Mouse (Mus musculus) megakaryocyte, embryonic 14.5 days (primary cell): ENCODE data around the gene Crygn. TPM values are rescaled to one million over a fixed set of nuclear protein-coding genes. Genes with fewer than 3 reads are reported as not detected.

Experiments
- H3K27me3 ChIP-seq: replicated peaks from 2 replicates; pipeline ENCODE3; 2012; ENCODE audit warnings: inconsistent platforms
- H3K36me3 ChIP-seq: replicated peaks from 2 replicates; pipeline ENCODE3; 2012; ENCODE audit warnings: low read length, inconsistent platforms, mixed read lengths
- H3K4me1 ChIP-seq: 2 replicates; pipeline ENCODE4 v1.6.1; 2012; ENCODE audit warnings: inconsistent platforms
- H3K4me3 ChIP-seq: replicated peaks from 2 replicates; pipeline ENCODE3; 2012; ENCODE audit warnings: moderate library complexity, mild to moderate bottlenecking, inconsistent platforms
- H3K9me3 ChIP-seq: 2 replicates; pipeline ENCODE4 v1.6.1; 2012; ENCODE audit warnings: inconsistent platforms
- FLI1 ChIP-seq: IDR thresholded peaks from 2 replicates; pipeline ENCODE4 v1.6.1; 2012; ENCODE audit warnings: low read length, inconsistent platforms, mixed read lengths
- GATA1 ChIP-seq: IDR thresholded peaks from 3 replicates; pipeline ENCODE4 v1.6.1; 2012; ENCODE audit warnings: mixed read lengths, low read length, inconsistent platforms, borderline replicate concordance
- polyA plus RNA-seq: library from polyadenylated mRNA; stranded (reverse); fragments of >175 nt; gene quantifications from 2 replicates; pipeline ENCODE4 v1.2.3, GENCODE M21; 2012; ENCODE audit warnings: low replicate concordance; ENCODE audit not compliant: insufficient read depth

The Crygn gene
- polyA plus RNA-seq, 1 experiment, result not detected

DNA sequence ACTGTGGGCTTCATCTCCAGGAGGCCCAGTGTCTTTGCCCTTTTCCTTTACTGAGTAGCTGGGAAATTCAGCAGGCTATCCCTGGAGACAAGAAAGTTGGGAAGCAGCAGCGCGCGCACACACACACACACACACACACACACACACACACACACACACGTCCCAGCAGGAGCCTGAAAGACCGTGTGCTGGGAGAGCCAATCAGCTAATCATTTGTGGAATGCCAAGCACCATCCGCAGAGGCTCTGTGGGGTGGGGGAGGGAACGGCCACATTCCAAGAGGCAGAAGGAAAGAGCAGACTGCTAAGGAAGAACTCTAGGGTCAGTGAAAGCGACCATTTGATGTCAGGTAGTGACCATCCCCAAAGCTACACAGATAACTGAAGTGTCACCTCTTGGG lies 24.7 kb downstream of the Crygn start:
- H3K4me1 ChIP-seq, result peaks cover 36% of the 10 kb centered on the region
- TF ChIP-seq FLI1 (no peak), GATA1 (no peak)
- H3K27me3 ChIP-seq, result peaks cover 58% of the 10 kb centered on the region

DNA sequence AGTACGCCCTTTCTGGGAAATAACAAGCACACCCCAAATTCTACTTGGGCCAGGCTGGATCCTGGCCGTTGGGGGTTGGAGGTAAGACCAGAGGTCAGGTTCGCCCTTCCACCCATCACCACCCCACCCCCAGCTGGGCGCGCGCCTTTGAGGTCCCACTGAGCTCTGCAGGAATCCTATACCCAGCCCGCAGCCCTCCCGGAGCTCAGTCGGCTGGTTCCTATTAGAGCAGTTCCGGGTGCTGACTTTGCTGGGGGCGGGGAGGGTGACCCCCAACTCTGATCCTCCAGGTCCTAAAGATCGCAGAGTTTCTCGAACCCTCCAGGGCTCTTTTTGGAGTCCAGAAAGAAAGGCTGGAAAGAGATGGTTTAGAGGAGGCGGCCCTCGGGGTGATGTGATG lies 26.8 kb downstream of the Crygn start:
- Histone ChIP-seq H3K4me1 (peaks cover 38% of the 10 kb centered on the region), H3K4me3 (no peak overlapping the region), H3K36me3 (no peaks in the 10 kb centered on the region), H3K27me3 (peaks cover 67% of the 10 kb centered on the region), H3K9me3 (peaks cover 17% of the 10 kb centered on the region)
- TF ChIP-seq FLI1 (no peak), GATA1 (no peak)

More for the DNA sequence above, 24.7 kb downstream of the Crygn start:
- H3K36me3 ChIP-seq, result no peaks in the 10 kb centered on the region
- peaks cover 17% of the 10 kb centered on the region for H3K9me3 ChIP-seq
- no peak overlapping the region for H3K4me3 ChIP-seq

DNA sequence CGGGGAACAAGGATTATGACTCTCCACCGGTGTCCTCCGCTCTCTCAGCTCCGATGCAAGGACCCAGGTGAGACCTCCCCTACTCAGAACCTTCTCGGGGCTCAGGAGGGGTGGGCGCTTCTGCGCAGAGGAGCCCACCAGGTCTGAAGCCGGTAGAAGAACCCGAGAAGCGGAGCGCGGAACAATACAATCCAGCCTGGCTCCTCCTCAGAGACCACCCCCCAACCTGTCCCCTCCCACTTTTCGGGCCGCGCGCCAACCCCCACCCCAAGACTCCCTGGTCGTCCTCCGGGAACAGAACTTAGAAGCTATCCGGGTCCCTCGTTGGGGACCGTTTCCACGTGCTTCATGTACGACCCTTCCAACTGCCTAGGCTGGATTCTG lies 27.3 kb downstream of the Crygn start, which contains the start of gene Wdr86:
Gene Wdr86, minus strand, starts transcription at position 240 of the 384 bp plus-strand sequence.
- H3K4me1 ChIP-seq, result peaks cover 43% of the 10 kb centered on the region
- TF ChIP-seq GATA1, result no peak
- TF ChIP-seq FLI1, result no peak
- no peaks in the 10 kb centered on the region for H3K36me3 ChIP-seq
- peaks cover 72% of the 10 kb centered on the region for H3K27me3 ChIP-seq
- H3K4me3 ChIP-seq, result peak within 1 kb of the TSS; percentile 73
- peaks cover 17% of the 10 kb centered on the region for H3K9me3 ChIP-seq

DNA sequence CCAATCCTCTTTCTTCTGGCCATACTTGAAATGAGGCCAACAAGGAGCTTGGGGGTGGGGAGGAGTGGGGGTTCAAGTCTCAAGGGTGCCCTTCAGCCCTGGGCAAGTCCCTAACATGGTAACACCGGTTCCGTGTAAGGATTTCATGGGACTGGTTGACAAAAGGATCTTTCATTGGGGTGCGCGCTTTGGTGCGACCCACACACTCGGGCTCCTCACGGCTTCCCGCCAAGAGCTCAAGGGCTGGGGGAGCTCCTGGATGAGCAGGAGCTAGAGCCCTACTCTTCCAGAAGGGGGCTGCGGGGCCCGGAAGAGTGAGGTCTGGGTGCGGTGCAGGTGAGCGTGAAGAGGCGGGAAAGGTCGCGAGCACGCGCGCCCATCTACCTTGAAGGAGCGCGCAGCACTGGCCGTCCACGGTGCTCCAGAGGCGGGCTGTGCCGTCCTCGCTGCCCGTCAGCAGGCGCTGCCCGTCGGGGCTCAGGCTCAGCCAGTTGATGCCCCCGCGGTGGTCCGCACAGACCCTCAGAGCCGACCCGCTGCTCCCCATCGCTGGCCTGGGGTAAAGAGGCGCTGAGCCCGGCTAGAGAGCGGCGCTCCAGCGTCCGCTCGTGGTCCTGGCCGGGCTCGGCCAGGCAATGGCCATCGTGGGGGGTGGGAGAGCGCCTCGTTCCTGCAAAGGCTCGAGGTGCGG lies 27.9 kb downstream of the Crygn start:
- H3K4me1 ChIP-seq, result peaks cover 46% of the 10 kb centered on the region
- H3K27me3 ChIP-seq, result peaks cover 76% of the 10 kb centered on the region
- peak overlapping the region; percentile 73 for H3K4me3 ChIP-seq
- H3K9me3 ChIP-seq, result peaks cover 17% of the 10 kb centered on the region
- no peaks in the 10 kb centered on the region for H3K36me3 ChIP-seq
- no peak for TF ChIP-seq FLI1
- no peak for TF ChIP-seq GATA1

DNA sequence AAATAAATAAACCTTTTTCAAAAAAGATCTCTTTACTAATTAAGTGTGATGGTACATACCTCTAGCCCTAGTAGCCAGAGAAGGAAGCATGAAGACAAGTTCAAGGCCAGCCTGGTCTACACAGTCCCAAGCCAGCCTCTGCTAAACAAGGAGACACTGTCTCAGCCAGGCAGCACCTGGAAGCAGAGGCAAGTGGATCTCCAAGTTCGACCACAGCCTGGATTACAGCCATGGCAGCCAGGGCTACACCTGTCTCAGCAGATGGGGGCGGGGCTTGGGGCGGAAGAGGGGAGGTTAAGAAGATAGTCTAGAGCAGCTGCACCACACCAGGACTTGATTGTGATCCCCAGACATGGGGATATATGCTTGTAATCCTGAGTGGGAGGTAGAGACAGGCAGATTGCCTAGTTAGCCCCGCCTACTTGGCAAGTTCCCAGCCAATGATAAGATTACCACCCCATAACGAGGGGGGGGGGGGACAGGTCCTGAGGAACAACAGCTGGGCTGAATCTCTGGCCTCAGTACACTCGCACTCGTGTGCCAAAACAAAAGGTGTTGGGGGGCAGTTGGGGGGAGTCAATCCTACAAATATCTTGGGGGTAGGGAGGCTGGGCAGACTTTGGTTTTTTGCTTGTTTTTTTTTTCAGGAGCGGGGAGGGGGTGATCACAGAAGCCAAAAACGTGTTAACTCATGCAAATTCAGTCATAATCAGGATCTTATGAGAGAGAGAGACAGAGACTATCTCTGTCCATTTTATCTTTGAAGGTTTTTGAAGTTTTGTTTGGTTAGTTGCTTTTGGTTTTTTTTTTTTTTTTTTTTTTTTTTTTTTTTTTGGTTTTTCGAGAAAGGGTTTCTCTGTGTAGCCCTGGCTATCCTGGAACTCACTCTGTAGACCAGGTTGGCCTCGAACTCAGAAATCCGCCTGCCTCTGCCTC lies 30.6 kb downstream of the Crygn start:
- Histone ChIP-seq H3K27me3 (peaks cover 79% of the 10 kb centered on the region), H3K36me3 (no peaks in the 10 kb centered on the region), H3K4me1 (peaks cover 51% of the 10 kb centered on the region), H3K4me3 (no peak overlapping the region), H3K9me3 (peaks cover 17% of the 10 kb centered on the region)
- no peak for TF ChIP-seq FLI1
- no peak for TF ChIP-seq GATA1

DNA sequence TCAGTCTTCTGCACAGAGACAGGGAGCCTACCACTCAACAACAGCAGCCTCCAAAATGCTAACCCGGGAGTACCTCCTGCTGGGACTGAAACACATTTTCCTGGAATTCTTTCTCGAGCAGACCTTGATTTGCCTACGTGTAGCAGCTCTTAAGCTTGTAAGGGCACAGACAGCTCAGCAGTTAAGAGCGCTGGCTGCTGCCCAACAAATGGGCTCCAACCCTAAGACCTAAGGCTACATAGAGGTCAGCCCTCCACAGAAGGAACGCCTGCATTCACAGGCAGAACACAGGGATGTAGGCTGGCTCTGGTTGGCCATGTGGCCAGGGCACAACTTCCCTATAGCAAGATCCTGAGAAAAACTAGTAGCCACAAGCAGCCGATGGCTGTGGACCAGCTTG lies 31.9 kb downstream of the Crygn start:
- Histone ChIP-seq H3K27me3 (peaks cover 72% of the 10 kb centered on the region), H3K9me3 (peaks cover 27% of the 10 kb centered on the region), H3K36me3 (no peaks in the 10 kb centered on the region), H3K4me1 (peaks cover 54% of the 10 kb centered on the region), H3K4me3 (no peak overlapping the region)
- no peak for TF ChIP-seq GATA1
- no peak for TF ChIP-seq FLI1

DNA sequence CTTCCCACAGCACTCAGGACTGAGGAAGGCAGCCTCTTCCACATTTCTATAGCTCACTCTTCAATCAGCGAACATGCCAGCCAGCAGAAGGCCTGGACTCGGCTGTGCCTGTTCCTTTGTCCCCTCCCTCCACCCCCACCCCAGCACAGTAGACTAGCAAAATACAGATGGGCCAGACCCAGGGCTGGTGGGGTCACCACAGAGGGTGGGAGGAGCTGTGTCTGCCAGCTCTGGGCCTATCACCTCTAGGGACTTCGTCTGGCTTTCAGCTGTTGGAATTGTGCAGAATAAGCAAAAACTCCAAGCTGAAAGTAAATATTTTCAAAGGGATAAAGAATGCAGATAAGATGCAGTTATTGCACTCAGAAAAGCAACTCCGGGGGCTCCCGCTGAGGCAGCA lies 33.0 kb downstream of the Crygn start:
- H3K4me1 ChIP-seq, result peaks cover 49% of the 10 kb centered on the region
- H3K4me3 ChIP-seq, result no peak overlapping the region
- TF ChIP-seq GATA1 (no peak), FLI1 (no peak)
- H3K36me3 ChIP-seq, result no peaks in the 10 kb centered on the region
- H3K27me3 ChIP-seq, result peaks cover 62% of the 10 kb centered on the region
- H3K9me3 ChIP-seq, result peaks cover 18% of the 10 kb centered on the region

DNA sequence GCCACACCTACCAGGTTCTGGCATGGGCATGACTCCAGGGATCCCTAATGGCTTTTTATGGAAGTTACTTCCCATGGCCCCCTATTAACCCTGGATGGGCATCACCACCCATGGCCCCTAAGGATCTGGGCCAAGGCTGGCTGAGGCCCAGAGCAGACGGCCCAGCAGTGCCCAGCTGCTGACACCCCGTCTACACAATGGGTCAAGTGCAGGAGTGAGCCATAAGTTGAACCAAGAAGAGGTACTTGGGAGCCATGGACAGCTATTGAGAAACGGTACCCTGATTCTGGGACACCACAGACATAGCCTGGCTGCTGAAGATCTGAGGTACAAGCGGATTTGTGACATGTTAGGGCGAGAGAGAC lies 33.6 kb downstream of the Crygn start:
- H3K27me3 ChIP-seq, result peaks cover 59% of the 10 kb centered on the region
- peaks cover 51% of the 10 kb centered on the region for H3K4me1 ChIP-seq
- H3K9me3 ChIP-seq, result peaks cover 12% of the 10 kb centered on the region
- H3K4me3 ChIP-seq, result no peak overlapping the region
- no peak for TF ChIP-seq GATA1
- no peak for TF ChIP-seq FLI1
- H3K36me3 ChIP-seq, result no peaks in the 10 kb centered on the region

DNA sequence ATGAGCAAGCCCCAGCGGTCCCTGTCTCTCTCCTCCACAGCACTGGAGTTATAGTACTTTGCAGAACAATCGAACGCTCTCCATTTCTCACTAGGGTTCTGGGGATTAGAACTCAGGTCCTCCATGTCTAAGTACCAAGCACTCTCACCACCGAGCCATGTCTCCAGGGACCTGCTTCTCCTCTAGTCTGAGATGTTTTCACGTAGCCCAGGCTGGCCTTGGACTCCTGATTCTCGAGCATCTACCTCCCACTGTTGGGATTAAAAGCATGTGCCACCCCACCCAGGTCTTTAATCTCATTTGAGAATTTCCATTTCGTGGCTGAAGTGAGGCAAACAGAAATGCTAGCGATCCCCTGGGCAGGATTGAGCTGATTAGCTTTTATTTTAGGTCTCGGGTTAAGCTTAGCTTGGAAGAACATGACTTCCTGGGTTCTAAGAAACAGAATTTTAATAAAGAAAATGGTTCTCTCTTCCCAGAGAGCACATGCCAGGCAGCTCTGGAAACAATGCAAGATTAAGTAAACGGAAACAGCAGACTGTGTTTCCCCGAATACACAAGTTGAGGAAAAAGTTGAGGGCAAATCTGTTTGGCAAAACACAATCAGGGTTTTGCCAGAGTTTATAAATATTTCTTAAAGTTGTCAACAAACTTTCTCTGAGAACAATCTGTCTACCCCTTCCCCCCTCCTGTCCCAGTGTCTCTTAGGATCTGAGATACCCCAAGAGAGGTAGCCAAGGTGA lies 34.1 kb downstream of the Crygn start:
- no peak for TF ChIP-seq FLI1
- no peak for TF ChIP-seq GATA1
- H3K9me3 ChIP-seq, result peaks cover 10% of the 10 kb centered on the region; the same call in 1 of the 2 replicates
- no peak overlapping the region for H3K4me3 ChIP-seq
- H3K4me1 ChIP-seq, result peaks cover 54% of the 10 kb centered on the region
- H3K27me3 ChIP-seq, result peaks cover 60% of the 10 kb centered on the region
- H3K36me3 ChIP-seq, result no peaks in the 10 kb centered on the region
